Mouse (Mus musculus) lung, adult 2 months (tissue): ENCODE measurements around the gene M6pr.

ENCODE experiments used
- CTCF ChIP-seq: fragments of 200-500 bp; IDR thresholded peaks from 2 replicates; pipeline ENCODE4 v1.5.1; 2011; ENCODE audit warnings: mild to moderate bottlenecking, low read length, control low read depth; ENCODE audit not compliant: insufficient read depth
- POLR2A ChIP-seq: fragments of 200-500 bp; IDR thresholded peaks from 2 replicates; pipeline ENCODE4 v1.6.1; 2011; ENCODE audit warnings: low read depth, mild to moderate bottlenecking, control low read depth, low read length, borderline replicate concordance; ENCODE audit errors: extremely low read depth

- no peak for TF ChIP-seq POLR2A
- no peak for TF ChIP-seq CTCF
Measured at GRCm38 (mm10) chr6:122345731-122346130, 37.2 kb downstream of the M6pr start.
